Mouse (Mus musculus): Measurements from ENCODE around the gene Ctbp2.

DNA sequence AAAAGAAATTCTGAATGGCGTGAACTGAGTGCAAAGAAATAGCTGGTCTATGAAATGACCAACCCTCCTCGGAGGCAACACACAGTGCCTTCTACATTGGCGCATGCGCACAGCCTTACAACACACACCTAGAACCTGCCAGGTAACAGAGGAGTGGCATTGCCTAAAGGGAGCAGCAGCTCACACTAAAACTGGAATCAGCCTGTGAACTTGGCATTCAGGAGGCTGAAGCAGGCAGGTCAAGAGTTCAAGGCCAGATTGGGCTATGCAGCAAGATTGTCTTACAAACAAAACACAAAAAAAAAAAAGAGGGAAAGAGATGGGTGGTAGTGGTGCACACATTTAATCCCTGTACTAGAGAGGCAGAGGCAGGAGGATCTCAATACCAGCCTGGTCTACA, 14.7 kb downstream of the Ctbp2 start:
- TF ChIP-seq CTCF (IDR thresholded peaks at IDR 0.05; ENCODE audit: insufficient read depth, low read depth, low read length) (no peak), POLR2A (IDR thresholded peaks at IDR 0.05; ENCODE audit: insufficient read depth, low read depth, low read length) (no peak)

Measured in olfactory bulb, adult 2 months (tissue).